Mouse (Mus musculus): ENCODE results near the gene Ube2b. TPM values are rescaled to one million over a fixed set of nuclear protein-coding genes. Genes with fewer than 3 reads are reported as not detected.

Gene Ube2b
- polyA plus RNA-seq, 2 experiments = 54.8 to 61.0 TPM

GRCm38 (mm10) chr11:51938817-51939589, 61.6 kb downstream of the Ube2b start:
- H3K9ac ChIP-seq (replicated peaks) = no peak overlapping the region
- H3K27me3 ChIP-seq (ENCODE audit: control insufficient read depth, insufficient read depth, low read length) = no peaks in the 10 kb centered on the region
- H3K36me3 ChIP-seq (replicated peaks; ENCODE audit: control insufficient read depth, insufficient read depth, low read depth) = no peaks in the 10 kb centered on the region
- ATAC-seq (ENCODE audit: insufficient read depth) (no peak), DNase-seq (ENCODE audit: low read depth in 3 of 3, low spot score in 3 of 3) (no peak)
- no peak overlapping the region for H3K4me2 ChIP-seq (ENCODE audit: low read depth)
- TF ChIP-seq EP300 (IDR thresholded peaks at IDR 0.05; ENCODE audit: low read depth) (no peak), CTCF (IDR thresholded peaks at IDR 0.05; ENCODE audit: low read depth) (no peak)
- no peaks in the 10 kb centered on the region for H3K9me3 ChIP-seq (ENCODE audit: control insufficient read depth, low read length)
- H3K4me3 ChIP-seq (ENCODE audit: insufficient read depth in 1 of 2, low read depth in 2 of 2, low read length in 2 of 2) = no peak overlapping the region
- H3K27ac ChIP-seq = no peak overlapping the region
- H3K4me1 ChIP-seq (replicated peaks; ENCODE audit: control insufficient read depth in 2 of 2, insufficient read depth in 2 of 2, low read length in 1 of 2) = peaks cover 0 to 4% of the 10 kb centered on the region in 2 experiments; a peak in 2 of 4 replicates
- WGBS (ENCODE audit: insufficient replicate concordance) = 63% methylated on average over 12 of the region's 12 CpGs

DNA sequence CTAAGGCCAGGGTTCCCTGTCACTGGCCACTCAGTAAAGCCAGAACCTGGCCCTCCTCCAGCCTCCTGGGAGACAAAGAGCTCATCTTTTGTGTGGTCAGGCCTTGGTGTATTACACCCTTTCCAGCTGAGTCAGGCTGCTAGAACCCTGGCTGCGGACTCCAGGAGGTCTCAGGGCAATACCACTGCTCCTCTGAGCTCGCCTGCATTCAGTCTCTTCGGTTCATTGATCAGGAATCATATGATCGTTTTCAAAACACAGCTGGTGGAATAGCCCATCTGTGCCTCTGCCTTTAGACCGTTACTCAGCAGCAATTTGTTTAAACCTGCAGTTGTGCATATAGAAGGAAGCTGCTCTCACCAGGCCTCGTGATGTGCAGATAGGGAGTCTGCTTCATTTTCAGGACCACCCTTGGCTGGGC, 63.2 kb downstream of the Ube2b start:
- WGBS (ENCODE audit: insufficient replicate concordance) = 58% methylated on average over 6 of the region's 6 CpGs
- Histone ChIP-seq H3K4me3 (ENCODE audit: insufficient read depth in 1 of 2, low read depth in 2 of 2, low read length in 2 of 2) (no peak overlapping the region), H3K4me2 (ENCODE audit: low read depth) (no peak overlapping the region), H3K27ac (no peak overlapping the region), H3K9me3 (ENCODE audit: control insufficient read depth, low read length) (no peaks in the 10 kb centered on the region), H3K4me1 (replicated peaks; ENCODE audit: control insufficient read depth in 2 of 2, insufficient read depth in 2 of 2, low read length in 1 of 2) (peaks cover 0 to 4% of the 10 kb centered on the region in 2 experiments; a peak in 2 of 4 replicates), H3K36me3 (replicated peaks; ENCODE audit: control insufficient read depth, insufficient read depth, low read depth) (no peaks in the 10 kb centered on the region), H3K9ac (replicated peaks) (no peak overlapping the region), H3K27me3 (ENCODE audit: control insufficient read depth, insufficient read depth, low read length) (no peaks in the 10 kb centered on the region)
- DNase-seq (ENCODE audit: low read depth in 3 of 3, low spot score in 3 of 3) (no peak), ATAC-seq (ENCODE audit: insufficient read depth) (no peak)
- no peak for TF ChIP-seq EP300 (IDR thresholded peaks at IDR 0.05; ENCODE audit: low read depth)
- TF ChIP-seq CTCF (IDR thresholded peaks at IDR 0.05; ENCODE audit: low read depth) = no peak

DNA sequence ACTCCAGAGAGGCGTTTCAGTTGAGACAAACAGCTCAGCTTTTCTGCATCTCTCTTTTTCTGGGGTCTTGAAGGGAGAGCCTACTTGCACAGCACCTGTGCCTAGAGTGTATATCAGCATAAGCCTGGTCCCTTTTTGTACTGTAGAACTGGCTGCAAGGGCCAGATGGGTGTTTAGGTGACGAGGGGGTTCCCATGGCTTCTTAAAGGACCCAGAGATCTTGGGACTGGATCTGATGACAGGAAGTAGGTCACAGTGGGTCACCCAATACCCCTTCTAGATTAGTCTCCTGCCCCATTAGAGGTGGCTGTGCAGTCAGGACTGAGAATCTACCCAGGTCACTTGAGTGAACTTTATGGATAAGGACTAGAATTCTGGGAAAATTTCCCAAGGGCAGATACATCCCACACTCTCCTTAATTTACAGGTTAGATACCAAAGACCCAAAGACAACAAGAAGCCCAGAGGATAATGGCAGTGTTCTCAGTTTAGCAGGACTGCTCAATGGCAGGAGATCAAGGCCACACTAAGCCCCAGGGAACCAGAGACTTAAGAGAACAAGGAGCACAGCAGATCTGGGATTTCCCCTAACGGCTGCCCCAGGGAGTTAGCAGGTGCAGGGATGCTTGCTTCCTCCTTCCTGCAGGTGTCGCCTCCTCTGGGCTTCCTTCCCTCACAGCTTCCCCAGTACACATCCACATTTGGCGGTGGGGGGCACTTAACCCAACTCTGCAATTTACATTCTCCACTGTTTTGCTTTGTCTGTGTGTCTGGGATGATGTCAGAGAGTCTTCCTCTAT, 64.7 kb downstream of the Ube2b start:
- H3K4me2 ChIP-seq (ENCODE audit: low read depth) = no peak overlapping the region
- H3K27ac ChIP-seq = no peak overlapping the region
- no peaks in the 10 kb centered on the region for H3K9me3 ChIP-seq (ENCODE audit: control insufficient read depth, low read length)
- WGBS (ENCODE audit: insufficient replicate concordance) = 35% methylated on average over 5 of the region's 5 CpGs
- H3K4me1 ChIP-seq (replicated peaks; ENCODE audit: control insufficient read depth in 2 of 2, insufficient read depth in 2 of 2, low read length in 1 of 2) = peaks cover 0 to 4% of the 10 kb centered on the region in 2 experiments; a peak in 2 of 4 replicates
- no peak overlapping the region for H3K9ac ChIP-seq (replicated peaks)
- TF ChIP-seq EP300 (IDR thresholded peaks at IDR 0.05; ENCODE audit: low read depth) (no peak), CTCF (IDR thresholded peaks at IDR 0.05; ENCODE audit: low read depth) (no peak)
- H3K36me3 ChIP-seq (replicated peaks; ENCODE audit: control insufficient read depth, insufficient read depth, low read depth) = no peaks in the 10 kb centered on the region
- no peak for DNase-seq (ENCODE audit: low read depth in 3 of 3, low spot score in 3 of 3)
- no peaks in the 10 kb centered on the region for H3K27me3 ChIP-seq (ENCODE audit: control insufficient read depth, insufficient read depth, low read length)
- H3K4me3 ChIP-seq (ENCODE audit: insufficient read depth in 1 of 2, low read depth in 2 of 2, low read length in 2 of 2) = no peak overlapping the region
- ATAC-seq (ENCODE audit: insufficient read depth) = no peak

Other genes with a start within 250 kb of the Ube2b start
- 3.7 TPM in 2 replicates for gene Sec24a, start 237.1 kb downstream of the Ube2b start, polyA plus RNA-seq (2012; rRNA removed)
- 6.2 and 6.6 TPM in 2 replicates for gene Sec24a, start 237.1 kb downstream of the Ube2b start, polyA plus RNA-seq (2014; fragmentation: Nextera tagmentation; extraction: Ambion mirVana)
- 26.3 and 35.2 TPM in 2 replicates for gene Sar1b, start 237.1 kb downstream of the Ube2b start, polyA plus RNA-seq (2012; rRNA removed)
- 80.4 and 80.7 TPM in 2 replicates for gene Sar1b, start 237.1 kb downstream of the Ube2b start, polyA plus RNA-seq (2014; fragmentation: Nextera tagmentation; extraction: Ambion mirVana)
- gene Jade2, start 143.1 kb downstream of the Ube2b start, polyA plus RNA-seq (2012; rRNA removed) = 0.63 and 0.77 TPM in 2 replicates
- 0.42 and 0.46 TPM in 2 replicates for gene Jade2, start 143.1 kb downstream of the Ube2b start, polyA plus RNA-seq (2014; fragmentation: Nextera tagmentation; extraction: Ambion mirVana)
- gene Cdkn2aipnl, start 33.1 kb downstream of the Ube2b start, polyA plus RNA-seq (2012; rRNA removed) = 19.0 and 20.4 TPM in 2 replicates
- 53.5 and 55.5 TPM in 2 replicates for gene Cdkn2aipnl, start 33.1 kb downstream of the Ube2b start, polyA plus RNA-seq (2014; fragmentation: Nextera tagmentation; extraction: Ambion mirVana)
- 0.36 and 0.75 TPM in 2 replicates for gene Cdkl3, start 3.5 kb upstream of the Ube2b start, polyA plus RNA-seq (2012; rRNA removed)
- 0.81 and 0.95 TPM in 2 replicates for gene Cdkl3, start 3.5 kb upstream of the Ube2b start, polyA plus RNA-seq (2014; fragmentation: Nextera tagmentation; extraction: Ambion mirVana)
- 18.8 and 24.0 TPM in 2 replicates for gene Ppp2ca, start 97.9 kb upstream of the Ube2b start, polyA plus RNA-seq (2012; rRNA removed)
- 37.5 and 41.6 TPM in 2 replicates for gene Ppp2ca, start 97.9 kb upstream of the Ube2b start, polyA plus RNA-seq (2014; fragmentation: Nextera tagmentation; extraction: Ambion mirVana)
- gene Olfr1373, start 144.8 kb upstream of the Ube2b start, polyA plus RNA-seq (2012; rRNA removed) = not detected in 2 replicates
- gene Olfr1373, start 144.8 kb upstream of the Ube2b start, polyA plus RNA-seq (2014; fragmentation: Nextera tagmentation; extraction: Ambion mirVana) = not detected in 2 replicates
- gene Olfr1371, start 213.2 kb upstream of the Ube2b start, polyA plus RNA-seq (2012; rRNA removed) = not detected in 2 replicates
- gene Olfr1371, start 213.2 kb upstream of the Ube2b start, polyA plus RNA-seq (2014; fragmentation: Nextera tagmentation; extraction: Ambion mirVana) = not detected in 2 replicates
- 32.9 and 55.6 TPM in 2 replicates for gene Skp1a, start 231.2 kb upstream of the Ube2b start, polyA plus RNA-seq (2012; rRNA removed)
- 281 and 285 TPM in 2 replicates for gene Skp1a, start 231.2 kb upstream of the Ube2b start, polyA plus RNA-seq (2014; fragmentation: Nextera tagmentation; extraction: Ambion mirVana)

All from liver, embryonic 14.5 days (tissue).